Mouse (Mus musculus) thymus, adult 2 months (tissue): Measurements from ENCODE around the gene Prtg.

Experiments
- CTCF ChIP-seq: fragments of 200-500 bp; IDR thresholded peaks from 2 replicates; pipeline ENCODE4 v1.5.1; 2012; ENCODE audit warnings: mild to moderate bottlenecking, control low read depth, low read length, moderate library complexity, borderline replicate concordance; ENCODE audit not compliant: control insufficient read depth, poor library complexity, insufficient read depth; ENCODE audit errors: extremely low read depth
- POLR2A ChIP-seq: fragments of 200-500 bp; IDR thresholded peaks from 2 replicates; pipeline ENCODE4 v1.6.1; 2012; ENCODE audit warnings: mild to moderate bottlenecking, low read length, control low read depth, moderate library complexity; ENCODE audit not compliant: control insufficient read depth, poor library complexity, insufficient read depth; ENCODE audit errors: extremely low read depth

GRCm38 (mm10) chr9:72757143-72757542 lies 49.5 kb upstream of the Prtg start:
- TF ChIP-seq CTCF, result no peak
- TF ChIP-seq POLR2A, result no peak
